Mouse (Mus musculus): ENCODE data around the gene Ccdc66. TPM values are rescaled to one million over a fixed set of nuclear protein-coding genes. Genes with fewer than 3 reads are reported as not detected.

The Ccdc66 gene
- polyA plus RNA-seq (2011; ENCODE audit: insufficient read depth, insufficient read length, low read depth, missing spikeins) = 22.1 and 27.1 TPM in 2 replicates

DNA sequence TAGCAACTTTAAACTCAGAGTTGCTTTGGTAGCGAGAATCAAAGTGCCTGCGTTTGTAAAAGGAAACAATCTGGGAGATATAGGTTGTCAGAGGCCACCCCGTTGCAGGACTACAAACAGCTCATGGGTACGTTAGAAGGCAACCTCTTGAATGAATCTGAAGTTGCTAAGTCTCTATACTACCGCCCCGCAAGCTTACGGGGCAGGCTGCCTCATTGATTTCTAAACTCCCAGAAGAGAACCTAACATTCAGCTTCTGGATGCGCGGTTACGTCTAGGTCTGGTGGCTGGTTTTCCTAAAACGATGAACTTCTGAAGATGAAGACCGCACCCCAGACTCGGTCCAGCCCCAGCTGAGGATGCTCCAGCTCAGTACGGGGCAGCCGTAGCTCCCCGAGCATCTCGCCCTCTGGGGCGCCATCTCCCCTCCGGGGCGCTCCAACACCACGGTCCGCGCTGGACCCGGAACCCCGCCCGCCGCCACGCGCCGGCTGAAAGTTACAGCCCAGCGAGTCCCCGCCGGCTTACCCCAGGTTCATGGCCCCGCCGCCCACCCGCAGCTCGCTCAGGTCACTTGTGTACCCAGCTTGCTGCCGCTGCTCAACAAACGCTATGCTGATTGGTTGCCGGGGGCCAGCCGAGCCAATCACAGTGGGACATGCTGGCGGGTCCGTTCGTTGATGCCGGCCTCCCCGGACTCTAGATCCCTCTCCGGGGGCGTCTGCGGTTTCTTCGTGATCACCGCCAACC, at the start of gene Ccdc66:
Ccdc66 (minus strand) TSS at position 567 of the 750 bp plus-strand sequence.
- Histone ChIP-seq H3K4me1 (ENCODE audit: control insufficient read depth, insufficient read depth, low read length) (peaks cover 2% of the 10 kb centered on the region), H3K9ac (ENCODE audit: low read depth, poor library complexity, severe bottlenecking) (peak within 1 kb of the TSS; percentile 89), H3K27ac (ENCODE audit: insufficient read depth, low read length) (peak within 1 kb of the TSS; percentile 75), H3K27me3 (ENCODE audit: control insufficient read depth, insufficient read depth, low read length, poor library complexity, severe bottlenecking) (no peaks in the 10 kb centered on the region), H3K9me3 (replicated peaks; ENCODE audit: control insufficient read depth, insufficient read depth, low read length, poor library complexity, severe bottlenecking) (no peaks in the 10 kb centered on the region), H3K36me3 (ENCODE audit: control insufficient read depth, insufficient read depth, low read length, poor library complexity, severe bottlenecking) (no peaks in the 10 kb centered on the region), H3K4me3 (ENCODE audit: low read depth, low read length) (peak within 1 kb of the TSS; percentile 92)
- TF ChIP-seq EP300 (IDR thresholded peaks at IDR 0.05; ENCODE audit: insufficient read depth, low read depth, low read length) (no peak), CTCF (IDR thresholded peaks at IDR 0.05; ENCODE audit: low read depth, low read length) (no peak), POLR2A (IDR thresholded peaks at IDR 0.05; ENCODE audit: insufficient read depth, low read length) (no peak)

- Histone ChIP-seq H3K9me3 (replicated peaks; ENCODE audit: control insufficient read depth, insufficient read depth, low read length, poor library complexity, severe bottlenecking) (peaks cover 2% of the 10 kb centered on the region; the same call in 1 of the 2 replicates), H3K27ac (ENCODE audit: insufficient read depth, low read length) (no peak overlapping the region), H3K9ac (ENCODE audit: low read depth, poor library complexity, severe bottlenecking) (no peak overlapping the region), H3K27me3 (ENCODE audit: control insufficient read depth, insufficient read depth, low read length, poor library complexity, severe bottlenecking) (no peaks in the 10 kb centered on the region), H3K36me3 (ENCODE audit: control insufficient read depth, insufficient read depth, low read length, poor library complexity, severe bottlenecking) (no peaks in the 10 kb centered on the region), H3K4me1 (ENCODE audit: control insufficient read depth, insufficient read depth, low read length) (no peaks in the 10 kb centered on the region), H3K4me3 (ENCODE audit: low read depth, low read length) (no peak overlapping the region)
- TF ChIP-seq POLR2A (IDR thresholded peaks at IDR 0.05; ENCODE audit: insufficient read depth, low read length) (no peak), EP300 (IDR thresholded peaks at IDR 0.05; ENCODE audit: insufficient read depth, low read depth, low read length) (no peak), CTCF (IDR thresholded peaks at IDR 0.05; ENCODE audit: low read depth, low read length) (no peak)
These were observed 35.7 kb upstream of the Ccdc66 start for GRCm38 (mm10) chr14:27543838-27544426.

GRCm38 (mm10) chr14:27536441-27536840, 28.2 kb upstream of the Ccdc66 start:
- no peaks in the 10 kb centered on the region for H3K4me1 ChIP-seq (ENCODE audit: control insufficient read depth, insufficient read depth, low read length)
- H3K27me3 ChIP-seq (ENCODE audit: control insufficient read depth, insufficient read depth, low read length, poor library complexity, severe bottlenecking) = no peaks in the 10 kb centered on the region
- no peak for TF ChIP-seq CTCF (IDR thresholded peaks at IDR 0.05; ENCODE audit: low read depth, low read length)
- no peak for TF ChIP-seq EP300 (IDR thresholded peaks at IDR 0.05; ENCODE audit: insufficient read depth, low read depth, low read length)
- no peak for TF ChIP-seq POLR2A (IDR thresholded peaks at IDR 0.05; ENCODE audit: insufficient read depth, low read length)
- no peaks in the 10 kb centered on the region for H3K36me3 ChIP-seq (ENCODE audit: control insufficient read depth, insufficient read depth, low read length, poor library complexity, severe bottlenecking)
- H3K9ac ChIP-seq (ENCODE audit: low read depth, poor library complexity, severe bottlenecking) = no peak overlapping the region
- no peak overlapping the region for H3K4me3 ChIP-seq (ENCODE audit: low read depth, low read length)
- peaks cover 15% of the 10 kb centered on the region; the same call in 1 of the 2 replicates for H3K9me3 ChIP-seq (replicated peaks; ENCODE audit: control insufficient read depth, insufficient read depth, low read length, poor library complexity, severe bottlenecking)
- no peak overlapping the region for H3K27ac ChIP-seq (ENCODE audit: insufficient read depth, low read length)

DNA sequence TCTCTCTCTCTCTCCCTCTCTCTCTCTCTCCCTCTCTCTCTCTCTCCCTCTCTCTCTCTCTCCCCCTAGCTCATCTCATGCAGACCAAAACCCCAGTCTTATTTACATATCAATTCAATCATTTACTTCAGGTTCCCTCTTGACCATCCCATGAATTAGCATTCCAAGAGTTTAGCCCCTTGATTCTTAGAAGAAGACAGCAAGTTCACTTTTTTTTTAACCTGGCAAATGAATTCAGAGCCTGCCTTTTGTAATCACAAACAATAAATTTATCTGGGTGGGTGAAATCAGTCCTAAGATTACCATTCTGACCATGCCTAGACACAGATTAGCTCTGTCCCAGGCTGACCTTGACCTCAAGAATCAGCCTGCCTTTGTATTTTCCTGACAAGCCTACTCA, 16.3 kb upstream of the Ccdc66 start:
- Histone ChIP-seq H3K4me1 (ENCODE audit: control insufficient read depth, insufficient read depth, low read length) (no peaks in the 10 kb centered on the region), H3K9me3 (replicated peaks; ENCODE audit: control insufficient read depth, insufficient read depth, low read length, poor library complexity, severe bottlenecking) (peaks cover 36% of the 10 kb centered on the region), H3K27me3 (ENCODE audit: control insufficient read depth, insufficient read depth, low read length, poor library complexity, severe bottlenecking) (no peaks in the 10 kb centered on the region), H3K9ac (ENCODE audit: low read depth, poor library complexity, severe bottlenecking) (no peak overlapping the region), H3K27ac (ENCODE audit: insufficient read depth, low read length) (no peak overlapping the region), H3K4me3 (ENCODE audit: low read depth, low read length) (no peak overlapping the region), H3K36me3 (ENCODE audit: control insufficient read depth, insufficient read depth, low read length, poor library complexity, severe bottlenecking) (no peaks in the 10 kb centered on the region)
- TF ChIP-seq POLR2A (IDR thresholded peaks at IDR 0.05; ENCODE audit: insufficient read depth, low read length) (no peak), CTCF (IDR thresholded peaks at IDR 0.05; ENCODE audit: low read depth, low read length) (no peak), EP300 (IDR thresholded peaks at IDR 0.05; ENCODE audit: insufficient read depth, low read depth, low read length) (no peak)

DNA sequence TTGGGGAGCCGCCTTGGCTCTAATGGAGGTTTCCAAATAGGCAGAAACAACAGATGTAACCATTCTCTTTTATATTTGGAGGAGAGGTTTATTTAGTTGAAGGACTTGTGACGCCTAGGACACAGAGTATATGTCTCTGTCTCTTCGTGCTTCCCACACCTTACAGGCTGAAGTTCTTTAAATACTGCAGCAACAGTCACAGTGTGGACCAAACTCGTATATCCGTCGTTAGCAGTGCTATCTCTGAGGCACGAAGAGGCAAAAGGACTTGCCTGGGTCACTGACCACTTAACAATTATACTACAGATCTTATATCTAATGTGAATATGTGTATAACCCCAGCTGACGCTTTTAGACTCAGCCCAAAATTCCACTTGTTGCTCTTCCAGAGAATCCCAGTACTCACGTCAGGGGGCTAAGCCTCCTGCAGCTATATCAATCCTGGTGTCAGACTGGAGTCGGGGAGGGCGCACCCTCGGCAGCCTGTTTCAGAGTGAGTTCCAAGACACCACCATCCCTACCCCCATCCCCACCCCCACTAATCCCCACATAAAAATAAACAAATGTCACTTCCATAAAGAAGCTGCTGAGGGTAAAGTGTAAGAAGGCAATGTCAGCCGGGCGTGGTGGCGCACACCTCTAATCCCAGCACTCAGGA, 513 bp upstream of the Ccdc66 start:
- peak overlapping the region; percentile 75 for H3K27ac ChIP-seq (ENCODE audit: insufficient read depth, low read length)
- peak overlapping the region; percentile 89 for H3K9ac ChIP-seq (ENCODE audit: low read depth, poor library complexity, severe bottlenecking)
- H3K4me1 ChIP-seq (ENCODE audit: control insufficient read depth, insufficient read depth, low read length) = peaks cover 2% of the 10 kb centered on the region
- no peaks in the 10 kb centered on the region for H3K9me3 ChIP-seq (replicated peaks; ENCODE audit: control insufficient read depth, insufficient read depth, low read length, poor library complexity, severe bottlenecking)
- peak overlapping the region; percentile 92 for H3K4me3 ChIP-seq (ENCODE audit: low read depth, low read length)
- H3K36me3 ChIP-seq (ENCODE audit: control insufficient read depth, insufficient read depth, low read length, poor library complexity, severe bottlenecking) = no peaks in the 10 kb centered on the region
- no peaks in the 10 kb centered on the region for H3K27me3 ChIP-seq (ENCODE audit: control insufficient read depth, insufficient read depth, low read length, poor library complexity, severe bottlenecking)
- no peak for TF ChIP-seq EP300 (IDR thresholded peaks at IDR 0.05; ENCODE audit: insufficient read depth, low read depth, low read length)

Data from ES-Bruce4 (cell line).